Mouse (Mus musculus): ENCODE results near the gene Tada2b. TPM values are rescaled to one million over a fixed set of nuclear protein-coding genes. Genes with fewer than 3 reads are reported as not detected.

Gene Tada2b
- total RNA-seq, 2 experiments from 2014 or later = 29.7 to 31.6 TPM

DNA sequence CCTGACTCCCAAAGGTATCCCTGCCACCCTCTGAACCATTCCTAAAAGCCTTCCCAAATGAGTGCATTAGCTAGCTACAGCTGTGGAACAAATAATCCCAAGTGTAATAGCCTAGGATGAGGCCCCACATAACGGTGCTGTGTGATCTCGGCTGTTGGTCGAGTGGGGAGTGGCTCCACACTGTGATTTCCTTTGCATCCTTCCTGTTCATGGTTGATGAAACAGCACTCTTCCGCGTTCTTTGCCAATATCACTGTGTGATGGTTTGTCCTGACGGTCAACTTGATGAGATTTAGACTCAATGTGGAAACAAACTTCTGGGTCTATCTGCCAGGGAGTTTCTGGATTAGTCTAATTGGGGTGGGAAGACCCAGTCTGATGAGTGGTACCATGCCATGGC is 31.3 kb downstream of the Tada2b start:
- DNase-seq (ENCODE audit: extremely low spot score in 1 of 2, low spot score in 2 of 2) = no peak
- intact Hi-C loops (cut with DNase I) = no loop called here

DNA sequence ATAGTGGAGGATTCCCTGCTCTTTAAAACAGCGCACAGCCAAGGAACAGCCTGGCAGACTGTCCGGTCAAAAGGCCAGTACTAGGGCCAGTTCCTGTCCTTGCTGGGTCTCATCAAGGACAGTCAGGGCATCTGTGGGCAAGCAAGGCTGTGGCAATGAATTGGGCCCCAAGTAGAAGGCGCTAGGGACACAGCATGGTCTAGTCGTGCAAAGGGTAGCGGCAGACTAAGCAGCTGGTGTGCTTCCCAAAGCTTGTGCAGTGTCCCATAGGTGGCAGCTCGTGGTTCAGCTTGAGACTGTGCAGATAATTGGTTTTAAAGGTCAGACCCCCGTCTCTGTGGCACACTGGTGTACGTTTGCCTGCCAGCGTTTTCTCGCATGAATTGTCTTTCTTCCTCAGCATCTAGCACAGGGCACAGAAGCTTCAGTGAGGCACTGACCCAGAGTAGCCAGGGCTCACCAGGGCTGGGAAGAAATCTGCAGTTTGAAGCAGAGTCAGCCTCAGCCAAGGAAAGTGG is 32.2 kb downstream of the Tada2b start:
- DNase-seq (ENCODE audit: extremely low spot score in 1 of 2, low spot score in 2 of 2) = no peak
- intact Hi-C loops (cut with DNase I) = no loop called here

DNA sequence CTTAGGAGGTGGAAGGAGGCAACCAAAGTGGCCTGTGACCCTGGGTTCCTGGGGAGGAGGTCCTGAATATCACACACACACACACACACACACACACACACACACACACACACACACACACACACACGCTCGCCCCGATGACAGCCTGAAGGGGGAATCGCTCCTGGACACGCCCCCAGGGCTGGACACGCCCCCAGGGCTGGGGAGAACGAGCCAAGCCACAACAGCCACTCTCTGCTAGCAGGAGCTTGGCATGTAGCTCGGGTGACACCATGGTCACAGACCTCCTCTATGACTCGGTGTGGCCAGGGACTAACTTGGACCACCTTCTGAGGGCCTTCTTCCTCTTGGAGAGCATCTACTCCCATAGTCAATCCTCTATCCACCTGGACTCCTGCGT is 33.0 kb downstream of the Tada2b start:
- no peak for DNase-seq (ENCODE audit: extremely low spot score in 1 of 2, low spot score in 2 of 2)
- intact Hi-C loops (cut with DNase I) = no loop called here

DNA sequence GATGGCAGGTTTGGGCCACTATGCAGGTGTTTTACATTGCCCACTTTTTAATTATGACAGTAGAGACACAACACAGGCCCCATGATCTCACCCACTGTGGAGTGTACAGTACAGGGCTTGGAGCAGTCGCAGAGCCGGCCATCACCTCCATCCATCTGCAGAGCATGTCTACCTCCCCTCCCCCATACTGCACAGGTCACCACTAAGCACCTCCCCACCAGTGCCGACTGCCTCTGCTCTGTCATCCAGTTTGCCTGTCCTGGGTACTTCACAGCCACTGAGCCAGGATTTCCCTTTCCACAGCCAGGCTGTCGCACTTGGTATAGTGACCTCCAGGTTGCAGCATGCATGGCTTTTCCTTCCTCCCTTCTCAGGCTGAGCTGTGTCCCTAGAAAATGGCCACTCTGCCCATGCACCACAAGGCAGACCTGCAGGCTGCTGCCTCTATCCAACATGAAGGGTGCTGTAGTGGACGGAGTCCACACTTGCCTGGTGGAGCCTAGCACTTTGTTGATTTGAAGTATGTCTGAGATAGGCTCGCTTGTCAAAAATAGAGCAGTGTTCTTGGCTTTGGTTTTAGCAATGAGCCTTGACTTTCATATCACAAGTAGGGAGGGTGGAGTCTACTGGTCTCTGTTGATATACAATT is 34.3 kb downstream of the Tada2b start:
- DNase-seq (ENCODE audit: extremely low spot score in 1 of 2, low spot score in 2 of 2) = no peak
- intact Hi-C loops (cut with DNase I) = no loop called here

DNA sequence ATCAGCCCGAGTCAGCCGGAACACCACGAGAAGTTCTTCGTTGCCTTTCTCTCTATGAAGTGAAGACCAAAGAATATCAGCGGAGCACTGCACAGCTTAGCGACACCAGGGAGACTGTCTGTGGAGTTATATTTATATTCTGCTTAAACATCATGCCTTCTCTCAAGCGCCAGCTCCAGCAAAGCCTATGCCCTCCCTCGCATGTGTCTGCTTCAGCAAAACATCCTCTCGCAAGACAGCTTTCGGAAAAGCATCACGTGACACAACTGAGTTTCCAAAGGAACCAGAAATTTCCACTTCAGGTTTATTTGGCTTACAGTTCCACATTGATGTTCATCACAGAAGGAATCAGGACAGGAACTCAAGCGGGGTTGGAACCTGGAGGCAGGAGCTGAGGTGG is 36.2 kb downstream of the Tada2b start:
- intact Hi-C loops (cut with DNase I) = no loop called here
- no peak for DNase-seq (ENCODE audit: extremely low spot score in 1 of 2, low spot score in 2 of 2)

DNA sequence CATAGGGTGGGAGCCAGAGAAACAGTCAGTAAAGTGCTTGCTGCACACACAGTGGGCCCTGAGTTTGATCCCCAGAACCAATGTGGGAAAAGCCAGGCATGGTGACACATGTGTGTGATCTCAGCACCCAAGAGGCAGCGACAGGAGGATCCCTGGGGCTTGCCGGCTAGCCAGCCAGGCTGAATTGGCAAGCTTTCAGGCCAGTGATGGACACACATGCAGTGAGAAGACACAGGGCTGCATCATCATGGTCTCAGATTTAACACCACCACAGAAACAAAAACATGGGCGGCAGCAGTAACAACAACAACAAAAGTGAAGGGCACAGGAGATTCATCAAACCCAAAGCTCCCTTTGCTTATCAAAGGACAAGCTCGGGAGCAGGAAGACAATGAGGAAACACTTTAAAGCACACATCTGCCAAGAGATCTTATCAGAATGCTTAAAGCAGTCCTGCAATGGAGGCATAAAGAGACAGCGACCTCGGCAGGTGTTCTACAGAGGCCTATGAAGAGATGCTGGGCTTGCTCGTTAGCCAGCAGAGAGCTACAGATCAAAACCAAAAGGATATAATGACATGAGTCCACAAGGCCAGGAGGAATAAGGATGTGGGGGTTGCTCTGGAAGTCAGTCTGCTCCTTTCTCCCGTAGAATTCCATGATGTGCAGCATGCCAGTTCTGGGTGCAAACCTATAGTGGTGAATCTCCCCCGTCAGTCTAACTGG is 37.8 kb downstream of the Tada2b start:
- intact Hi-C loops (cut with DNase I) = no loop called here
- DNase-seq (ENCODE audit: extremely low spot score in 1 of 2, low spot score in 2 of 2) = no peak

DNA sequence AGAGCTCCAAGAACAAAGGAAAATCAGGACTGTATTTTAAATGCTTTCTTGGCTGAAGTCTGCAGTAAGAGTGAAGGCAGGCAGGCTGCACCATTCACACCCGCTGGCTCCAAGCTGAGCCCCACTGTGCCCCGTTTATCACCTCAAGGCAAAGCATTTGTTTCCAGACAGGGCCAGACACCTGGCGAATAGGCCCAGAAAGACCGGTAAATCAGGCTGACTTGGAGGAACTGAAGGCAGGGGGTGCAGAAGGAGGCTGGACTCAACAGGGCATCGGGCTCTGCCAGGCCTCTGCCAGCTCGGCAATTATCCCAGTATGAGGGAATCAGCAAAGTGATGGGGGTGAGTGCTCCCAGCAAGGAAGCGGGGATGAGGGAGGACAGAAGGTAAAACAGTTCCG is 39.1 kb downstream of the Tada2b start:
- no peak for DNase-seq (ENCODE audit: extremely low spot score in 1 of 2, low spot score in 2 of 2)
- intact Hi-C loops (cut with DNase I) = no loop called here

DNA sequence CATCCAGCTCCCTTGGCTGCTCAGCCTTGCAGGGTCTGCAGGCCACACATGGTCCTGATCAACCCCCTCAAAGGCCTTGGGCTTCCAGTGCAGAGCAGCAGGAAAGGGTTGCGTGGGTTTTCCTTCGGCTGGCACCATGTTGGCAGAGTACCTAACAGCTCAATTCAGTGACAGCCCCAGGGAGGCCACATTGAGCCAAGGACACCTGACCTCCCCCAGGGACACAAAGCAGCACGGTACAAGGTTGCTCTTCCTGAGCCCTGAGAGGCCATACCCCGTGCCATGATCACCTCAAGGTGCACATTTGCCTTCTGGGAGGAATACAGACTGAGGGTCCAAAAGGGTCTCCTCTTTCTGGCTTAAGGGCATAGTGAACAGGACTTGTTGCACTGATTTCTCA is 39.5 kb downstream of the Tada2b start:
- intact Hi-C loops (cut with DNase I) = no loop called here
- DNase-seq (ENCODE audit: extremely low spot score in 1 of 2, low spot score in 2 of 2) = no peak

- DNase-seq (ENCODE audit: extremely low spot score in 1 of 2, low spot score in 2 of 2) = no peak
- intact Hi-C loops (cut with DNase I) = no loop called here
Observed at GRCm38 (mm10) chr5:36440741-36441140, 43.3 kb downstream of the Tada2b start.

DNA sequence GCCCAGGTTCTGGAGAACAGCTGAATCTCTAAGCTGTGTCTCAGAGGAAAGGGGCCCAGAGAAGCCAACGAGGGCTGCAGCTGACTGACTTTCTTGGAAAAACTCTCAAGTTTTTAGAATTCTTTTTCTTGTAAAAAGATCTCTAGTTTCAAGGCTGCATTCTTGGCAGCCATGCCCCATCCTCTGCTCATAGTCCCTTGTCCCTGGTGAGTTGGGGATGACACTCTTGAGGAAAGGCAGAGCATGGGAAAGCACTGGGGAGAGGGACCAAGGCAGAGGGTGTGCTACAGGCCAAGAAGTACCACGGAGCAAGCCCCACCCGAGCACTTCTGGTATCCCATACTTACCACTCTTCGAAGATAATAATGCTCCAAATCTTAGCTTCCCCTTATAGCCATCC is 47.2 kb downstream of the Tada2b start:
- no peak for DNase-seq (ENCODE audit: extremely low spot score in 1 of 2, low spot score in 2 of 2)
- intact Hi-C loops (cut with DNase I) = no loop called here

- DNase-seq (ENCODE audit: extremely low spot score in 1 of 2, low spot score in 2 of 2) = no peak
- intact Hi-C loops (cut with DNase I) = no loop called here
Observed at GRCm38 (mm10) chr5:36434398-36434967, 49.6 kb downstream of the Tada2b start.

GRCm38 (mm10) chr5:36431711-36432110 is 52.4 kb downstream of the Tada2b start:
- no peak for DNase-seq (ENCODE audit: extremely low spot score in 1 of 2, low spot score in 2 of 2)
- intact Hi-C loops (cut with DNase I) = no loop called here

DNA sequence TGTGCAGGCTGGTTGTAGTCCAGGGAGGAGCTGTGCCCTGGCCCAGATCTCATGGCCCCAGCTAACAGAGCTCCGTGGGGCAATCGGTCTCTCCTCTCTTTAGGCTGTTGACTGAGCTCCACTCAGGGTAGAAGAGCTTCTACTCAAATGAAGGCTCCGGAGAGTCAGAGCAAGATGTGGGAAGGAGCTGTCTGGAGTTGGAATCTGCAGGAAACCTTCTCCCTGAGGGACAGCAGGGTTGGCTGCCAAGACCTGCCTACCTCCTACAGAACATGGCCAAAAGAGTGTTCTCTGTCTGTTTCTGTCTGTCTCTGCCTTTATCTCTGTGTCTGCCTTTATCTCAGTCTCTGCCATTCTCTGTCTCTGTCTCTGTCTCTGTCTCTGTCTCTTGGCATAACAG is 54.5 kb downstream of the Tada2b start:
- intact Hi-C loops (cut with DNase I) = no loop called here
- DNase-seq (ENCODE audit: extremely low spot score in 1 of 2, low spot score in 2 of 2) = no peak

DNA sequence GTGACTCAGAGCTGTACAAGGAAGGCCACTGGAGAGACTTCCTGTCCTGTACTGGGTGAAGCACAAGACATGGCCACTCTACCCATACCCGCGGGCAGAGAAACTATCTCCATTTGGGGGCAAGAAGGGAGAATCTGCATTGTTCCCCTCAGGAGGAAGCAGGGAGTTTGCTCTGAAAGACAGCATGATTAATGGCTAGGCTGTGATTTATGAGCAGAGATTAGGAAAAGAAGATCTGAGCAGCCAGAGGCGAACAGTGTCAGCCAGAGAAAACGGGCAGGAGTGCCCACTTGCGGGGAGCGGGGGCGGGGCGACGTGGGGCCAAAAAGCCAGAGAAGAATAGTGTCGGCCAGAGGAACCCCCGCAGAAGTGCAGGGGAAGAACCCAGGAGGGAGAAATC is 56.3 kb downstream of the Tada2b start:
- intact Hi-C loops (cut with DNase I) = no loop called here
- no peak for DNase-seq (ENCODE audit: extremely low spot score in 1 of 2, low spot score in 2 of 2)

DNA sequence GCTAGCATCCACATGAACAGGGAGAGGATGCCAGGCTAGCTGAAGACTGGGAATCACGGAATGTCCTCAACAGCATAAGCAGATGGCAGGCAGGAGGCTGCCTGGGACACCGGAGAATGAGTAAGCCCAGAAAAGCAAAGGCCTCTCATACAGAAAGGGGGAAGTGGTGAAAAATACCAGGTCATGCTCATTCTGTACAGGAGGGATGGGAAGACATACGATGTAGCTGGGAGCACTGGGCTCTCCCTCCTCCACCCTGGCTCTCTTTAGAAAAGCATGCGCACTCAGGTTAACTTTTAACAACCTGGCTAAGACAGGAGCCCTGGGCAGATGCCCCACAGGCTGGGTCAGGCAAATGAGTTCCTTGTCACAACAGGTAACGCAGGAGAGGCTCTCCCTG is 57.7 kb downstream of the Tada2b start:
- intact Hi-C loops (cut with DNase I) = no loop called here
- DNase-seq (ENCODE audit: extremely low spot score in 1 of 2, low spot score in 2 of 2) = peak in 1 of 2 experiments; percentile 25

GRCm38 (mm10) chr5:36424676-36425075 is 59.4 kb downstream of the Tada2b start:
- intact Hi-C loops (cut with DNase I) = no loop called here
- DNase-seq (ENCODE audit: extremely low spot score in 1 of 2, low spot score in 2 of 2) = no peak

Other genes starting within 250 kb of the Tada2b start
- gene Sorcs2, start 86.1 kb downstream of the Tada2b start, total RNA-seq (2021) = 10 to 100 TPM; 58.4 to 58.7 TPM
- 10 to 100 TPM; 21.8 to 22.6 TPM for gene Grpel1, start 19.3 kb downstream of the Tada2b start, total RNA-seq (2021)
- 1 to 10 TPM; 1.4 TPM for gene Ccdc96, start 303 bp upstream of the Tada2b start, total RNA-seq (2021)
- 10 to 100 TPM; 89.7 to 95.6 TPM for gene Tbc1d14, start 109.0 kb upstream of the Tada2b start, total RNA-seq (2021)
- 10 to 100 TPM; 81.2 to 81.7 TPM for gene D5Ertd579e, start 211.7 kb upstream of the Tada2b start, total RNA-seq (2021)

Data from left cerebral cortex, postnatal 10 days (tissue).